Mouse (Mus musculus) CH12.LX (cell line): ENCODE results near the gene Klc4.

Source experiments
- CHD2 ChIP-seq: IDR thresholded peaks from 2 replicates; pipeline ENCODE4 v1.6.1; 2011; ENCODE audit warnings: low read length, improper control_type of control experiment
- CTCF ChIP-seq, 2 experiments: IDR thresholded peaks in 1 of 2; conservative IDR thresholded peaks in 1 of 2; 2 replicates each; pipeline ENCODE4 v1.5.1; 2011 to 2012; ENCODE audit warnings: low read depth in 2 of 2, low read length in 2 of 2, improper control_type of control experiment in 1 of 2, inconsistent platforms in 1 of 2, mild to moderate bottlenecking in 1 of 2, moderate library complexity in 1 of 2
- E2F4 ChIP-seq: IDR thresholded peaks from 2 replicates; pipeline ENCODE4 v1.6.1; 2011; ENCODE audit warnings: low read depth, low read length, improper control_type of control experiment; ENCODE audit not compliant: insufficient replicate concordance
- EP300 ChIP-seq: IDR thresholded peaks from 2 replicates; pipeline ENCODE4 v1.6.1; 2011; ENCODE audit warnings: low read length, improper control_type of control experiment
- HCFC1 ChIP-seq: IDR thresholded peaks from 2 replicates; pipeline ENCODE4 v1.6.1; 2012; ENCODE audit warnings: low read depth, mild to moderate bottlenecking, inconsistent platforms, low read length, improper control_type of control experiment
- IRF4 ChIP-seq: IDR thresholded peaks from 2 replicates; pipeline ENCODE4 v1.6.1; 2014; ENCODE audit warnings: low read depth, mild to moderate bottlenecking, inconsistent platforms, low read length, improper control_type of control experiment
- MAFK ChIP-seq: IDR thresholded peaks from 2 replicates; pipeline ENCODE4 v1.6.1; 2011; ENCODE audit warnings: low read length, improper control_type of control experiment; ENCODE audit not compliant: insufficient replicate concordance
- MAX ChIP-seq: IDR thresholded peaks from 2 replicates; pipeline ENCODE4 v1.6.1; 2011; ENCODE audit warnings: low read length, improper control_type of control experiment
- MEF2A ChIP-seq: IDR thresholded peaks from 2 replicates; pipeline ENCODE4 v1.6.1; 2014; ENCODE audit warnings: low read depth, mild to moderate bottlenecking, inconsistent platforms, low read length, improper control_type of control experiment, borderline replicate concordance
- MXI1 ChIP-seq: IDR thresholded peaks from 2 replicates; pipeline ENCODE4 v1.6.1; 2011; ENCODE audit warnings: mild to moderate bottlenecking, low read depth, low read length, improper control_type of control experiment
- MYC ChIP-seq: IDR thresholded peaks from 2 replicates; pipeline ENCODE4 v1.6.1; 2011; ENCODE audit warnings: low read depth, mild to moderate bottlenecking, improper control_type of control experiment, low read length
- POLR2A ChIP-seq: IDR thresholded peaks from 2 replicates; pipeline ENCODE4 v1.6.1; 2011; ENCODE audit warnings: low read depth, mild to moderate bottlenecking, improper control_type of control experiment, low read length
- TCF12 ChIP-seq: IDR thresholded peaks from 2 replicates; pipeline ENCODE4 v1.6.1; 2014; ENCODE audit warnings: low read depth, mild to moderate bottlenecking, inconsistent platforms, low read length, improper control_type of control experiment
- ZNF384 ChIP-seq: IDR thresholded peaks from 2 replicates; pipeline ENCODE4 v1.6.1; 2012; ENCODE audit warnings: low read depth, low read length, improper control_type of control experiment, inconsistent platforms

DNA sequence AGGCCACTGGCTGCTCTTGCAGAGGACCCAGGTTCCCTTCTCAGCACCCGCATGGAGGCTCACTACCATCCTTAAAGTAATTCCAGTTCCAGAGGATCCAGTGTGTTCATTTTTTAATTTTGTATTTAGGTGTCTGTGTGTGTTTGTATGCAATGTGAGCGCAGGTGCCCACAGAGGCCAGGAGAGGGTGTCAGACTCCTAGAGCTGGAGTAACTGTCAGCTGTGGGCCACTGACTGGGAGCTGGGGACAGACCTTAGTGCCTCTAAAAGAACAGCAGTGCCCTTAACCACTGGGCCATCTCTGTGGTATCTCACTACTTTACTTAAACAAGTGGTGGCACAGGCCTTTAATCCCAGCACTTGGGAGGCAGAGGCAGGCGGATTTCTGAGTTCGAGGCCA lies 42.6 kb downstream of the Klc4 start:
- TF ChIP-seq MAFK = no peak
- peak in 1 of 2 experiments; percentile 32; a peak in 2 of 4 replicates for TF ChIP-seq CTCF (conservative IDR thresholded peaks at IDR 0.05 in 1 of 2, IDR thresholded peaks at IDR 0.05 in 1 of 2; ENCODE audit: low read depth in 2 of 2, low read length in 2 of 2)
- no peak for TF ChIP-seq POLR2A
- no peak for TF ChIP-seq ZNF384
- no peak for TF ChIP-seq MYC
- TF ChIP-seq TCF12 = no peak
- no peak for TF ChIP-seq MAX
- no peak for TF ChIP-seq E2F4
- TF ChIP-seq MEF2A = no peak
- TF ChIP-seq IRF4 = no peak
- no peak for TF ChIP-seq MXI1
- TF ChIP-seq CHD2 = no peak
- no peak for TF ChIP-seq EP300
- no peak for TF ChIP-seq HCFC1
